Comparison of ENCODE assay signal across 11 mouse cellular contexts in genomic region chr4:115365624-115366023, GRCm38 (mm10). TPM values are rescaled to one million over a fixed set of nuclear protein-coding genes. Genes with fewer than 3 reads are reported as not detected.
ATAC-seq lines count a peak whose summit lies in the region.
"Had no signal": no experiment of that assay in that cellular context is flagged by ENCODE, and none has a peak within 500 bp of the region (broad histone marks: within the 10 kb centered on the region; RNA-seq: fewer than 3 reads in every experiment).

No protein-coding gene starts in this region.

- peak; percentile 56; the same call in 1 of the 2 replicates for ATAC-seq in common myeloid progenitor, adult 5-6 weeks (replicated peaks; ENCODE audit: low read depth, poor library complexity, severe bottlenecking)
- peak; percentile 73 for ATAC-seq in granulocyte monocyte progenitor cell, adult 5-6 weeks (replicated peaks; ENCODE audit: poor library complexity, severe bottlenecking)
- ATAC-seq in megakaryocyte, adult 5-6 weeks (ENCODE audit: poor library complexity, severe bottlenecking), result peak; percentile 79
- peak; percentile 69 for ATAC-seq in megakaryocyte progenitor cell, adult 5-6 weeks (replicated peaks; ENCODE audit: poor library complexity)

RNA-seq across cellular contexts. Expression of gene Cyp4a12b, which starts 45.8 kb away (rescaled TPM):
- not detected in 2 replicates for total RNA-seq in common myeloid progenitor, adult 5-6 weeks (2017)
- total RNA-seq in granulocyte monocyte progenitor cell, adult 5-6 weeks (2014; fragmentation: Nextera tagmentation), result not detected in 2 replicates
- total RNA-seq in granulocyte monocyte progenitor cell, adult 5-6 weeks (2017), result not detected in 2 replicates
- total RNA-seq in megakaryocyte, adult 5-6 weeks (2015), result not detected in 2 replicates
- total RNA-seq in megakaryocyte, adult 5-6 weeks (2017), result not detected in 2 replicates
- total RNA-seq in megakaryocyte progenitor cell, adult 5-6 weeks (2015), result not detected in 2 replicates
- not detected in 2 replicates for total RNA-seq in megakaryocyte progenitor cell, adult 5-6 weeks (2017)
- total RNA-seq: adrenal gland, adult 18-20 months; adrenal gland, adult 2 months; adrenal gland, postnatal 14 days; adrenal gland, postnatal 25 days; CH12.LX; ES-E14; MEL had no signal

Comparison
In these comparisons a context has a peak if more than half of its experiments do, and no peak if none do; other contexts are left out.
1. Peak in every context shown above with its lines: ATAC-seq.